Mouse (Mus musculus) CH12.LX (cell line): Measurements from ENCODE around the gene Txnrd1. TPM values are rescaled to one million over a fixed set of nuclear protein-coding genes. Genes with fewer than 3 reads are reported as not detected.

Source experiments
- DNase-seq: peaks from one replicate; pipeline ENCODE4 v3.0.0-alpha.2; 2013; ENCODE audit errors: extremely low read depth
- H3K27ac ChIP-seq: 2 replicates; pipeline ENCODE4 v1.5.1; 2012; ENCODE audit warnings: low read depth, mild to moderate bottlenecking, control low read depth, moderate library complexity; ENCODE audit not compliant: insufficient read depth
- H3K27me3 ChIP-seq: replicated peaks from 2 replicates; pipeline ENCODE3; 2012; ENCODE audit warnings: inconsistent platforms
- H3K36me3 ChIP-seq, 2 experiments: replicated peaks in 1 of 2; 2 replicates each; pipeline versions ENCODE3 to v1.6.1; 2012; ENCODE audit warnings: inconsistent platforms in 1 of 2, low read length in 1 of 2, mild to moderate bottlenecking in 1 of 2, mixed read lengths in 1 of 2, moderate library complexity in 1 of 2; ENCODE audit not compliant: control insufficient read depth in 1 of 2, insufficient read depth in 1 of 2
- H3K4me1 ChIP-seq, 2 experiments: 2 replicates each; pipeline ENCODE4 v1.6.1; 2012; ENCODE audit warnings: inconsistent platforms in 1 of 2, moderate library complexity in 1 of 2; ENCODE audit not compliant: insufficient read depth in 2 of 2, control insufficient read depth in 1 of 2
- H3K4me2 ChIP-seq: 2 replicates; pipeline ENCODE4 v1.6.1; 2012; ENCODE audit warnings: low read depth, mild to moderate bottlenecking, control low read depth; ENCODE audit not compliant: poor library complexity, insufficient read depth, severe bottlenecking
- H3K4me3 ChIP-seq, 3 experiments: fragments of 150-350 bp in 1 of 3; sonication (generic) in 1 of 3; replicated peaks in 1 of 3; 2 replicates each; pipeline versions ENCODE3 to v1.5.1; 2011 to 2012; ENCODE audit warnings: low read depth in 2 of 3, low read length in 2 of 3, mild to moderate bottlenecking in 2 of 3, moderate library complexity in 2 of 3, control low read depth in 1 of 3, improper control_type of control experiment in 1 of 3, inconsistent platforms in 1 of 3, mixed read lengths in 1 of 3; ENCODE audit not compliant: poor library complexity in 1 of 3
- H3K79me2 ChIP-seq: replicated peaks from 2 replicates; pipeline ENCODE4 v1.6.1; 2012; ENCODE audit warnings: mild to moderate bottlenecking, moderate library complexity; ENCODE audit not compliant: control insufficient read depth, poor library complexity, insufficient read depth, severe bottlenecking; ENCODE audit errors: extremely low read depth
- H3K9ac ChIP-seq: 2 replicates; pipeline ENCODE4 v1.6.1; 2012; ENCODE audit warnings: low read depth, mild to moderate bottlenecking, control low read depth, moderate library complexity; ENCODE audit not compliant: insufficient read depth
- H3K9me3 ChIP-seq: replicated peaks from 2 replicates; pipeline ENCODE3; 2012; ENCODE audit warnings: low read length, inconsistent platforms, mixed read lengths
- BHLHE40 ChIP-seq: IDR thresholded peaks from 2 replicates; pipeline ENCODE4 v1.6.1; 2011; ENCODE audit warnings: mild to moderate bottlenecking, low read depth, low read length, improper control_type of control experiment
- CHD1 ChIP-seq: IDR thresholded peaks from 2 replicates; pipeline ENCODE4 v1.6.1; 2012; ENCODE audit warnings: low read depth, low read length, improper control_type of control experiment, inconsistent platforms
- CHD2 ChIP-seq: IDR thresholded peaks from 2 replicates; pipeline ENCODE4 v1.6.1; 2011; ENCODE audit warnings: low read length, improper control_type of control experiment
- CTCF ChIP-seq, 2 experiments: IDR thresholded peaks in 1 of 2; conservative IDR thresholded peaks in 1 of 2; 2 replicates each; pipeline ENCODE4 v1.5.1; 2011 to 2012; ENCODE audit warnings: low read depth in 2 of 2, low read length in 2 of 2, improper control_type of control experiment in 1 of 2, inconsistent platforms in 1 of 2, mild to moderate bottlenecking in 1 of 2, moderate library complexity in 1 of 2
- E2F4 ChIP-seq: IDR thresholded peaks from 2 replicates; pipeline ENCODE4 v1.6.1; 2011; ENCODE audit warnings: low read depth, low read length, improper control_type of control experiment; ENCODE audit not compliant: insufficient replicate concordance
- ELF1 ChIP-seq: IDR thresholded peaks from 2 replicates; pipeline ENCODE4 v1.6.1; 2014; ENCODE audit warnings: low read depth, mild to moderate bottlenecking, inconsistent platforms, low read length, improper control_type of control experiment
- EP300 ChIP-seq: IDR thresholded peaks from 2 replicates; pipeline ENCODE4 v1.6.1; 2011; ENCODE audit warnings: low read length, improper control_type of control experiment
- GABPA ChIP-seq: IDR thresholded peaks from 2 replicates; pipeline ENCODE4 v1.6.1; 2012; ENCODE audit warnings: low read depth, low read length, improper control_type of control experiment, inconsistent platforms; ENCODE audit not compliant: insufficient replicate concordance
- HCFC1 ChIP-seq: IDR thresholded peaks from 2 replicates; pipeline ENCODE4 v1.6.1; 2012; ENCODE audit warnings: low read depth, mild to moderate bottlenecking, inconsistent platforms, low read length, improper control_type of control experiment
- JUND ChIP-seq: conservative IDR thresholded peaks from 2 replicates; pipeline ENCODE4 v1.6.1; 2011; ENCODE audit warnings: low read depth, low read length, improper control_type of control experiment
- KAT2A ChIP-seq: IDR thresholded peaks from 2 replicates; pipeline ENCODE4 v1.6.1; 2012; ENCODE audit warnings: low read length, improper control_type of control experiment, inconsistent platforms; ENCODE audit not compliant: insufficient replicate concordance
- MAFK ChIP-seq: IDR thresholded peaks from 2 replicates; pipeline ENCODE4 v1.6.1; 2011; ENCODE audit warnings: low read length, improper control_type of control experiment; ENCODE audit not compliant: insufficient replicate concordance
- MAX ChIP-seq: IDR thresholded peaks from 2 replicates; pipeline ENCODE4 v1.6.1; 2011; ENCODE audit warnings: low read length, improper control_type of control experiment
- MAZ ChIP-seq: IDR thresholded peaks from 2 replicates; pipeline ENCODE4 v1.6.1; 2012; ENCODE audit warnings: low read depth, mild to moderate bottlenecking, inconsistent platforms, low read length, improper control_type of control experiment, moderate library complexity
- MEF2A ChIP-seq: IDR thresholded peaks from 2 replicates; pipeline ENCODE4 v1.6.1; 2014; ENCODE audit warnings: low read depth, mild to moderate bottlenecking, inconsistent platforms, low read length, improper control_type of control experiment, borderline replicate concordance
- MXI1 ChIP-seq: IDR thresholded peaks from 2 replicates; pipeline ENCODE4 v1.6.1; 2011; ENCODE audit warnings: mild to moderate bottlenecking, low read depth, low read length, improper control_type of control experiment
- MYC ChIP-seq: IDR thresholded peaks from 2 replicates; pipeline ENCODE4 v1.6.1; 2011; ENCODE audit warnings: low read depth, mild to moderate bottlenecking, improper control_type of control experiment, low read length
- NRF1 ChIP-seq: IDR thresholded peaks from 2 replicates; pipeline ENCODE4 v1.6.1; 2014; ENCODE audit warnings: low read depth, mild to moderate bottlenecking, inconsistent platforms, low read length, improper control_type of control experiment, moderate library complexity
- PAX5 ChIP-seq: IDR thresholded peaks from 2 replicates; pipeline ENCODE4 v1.6.1; 2012; ENCODE audit warnings: low read length, inconsistent platforms, mixed read lengths
- POLR2A ChIP-seq: IDR thresholded peaks from 2 replicates; pipeline ENCODE4 v1.6.1; 2011; ENCODE audit warnings: low read depth, mild to moderate bottlenecking, improper control_type of control experiment, low read length
- POLR2AphosphoS2 ChIP-seq: IDR thresholded peaks from 2 replicates; pipeline ENCODE4 v1.6.1; 2011; ENCODE audit warnings: low read depth, low read length, improper control_type of control experiment
- RAD21 ChIP-seq: IDR thresholded peaks from 2 replicates; pipeline ENCODE4 v1.6.1; 2011; ENCODE audit warnings: low read depth, mild to moderate bottlenecking, low read length, improper control_type of control experiment, moderate library complexity
- RCOR1 ChIP-seq: conservative IDR thresholded peaks from 2 replicates; pipeline ENCODE4 v1.6.1; 2012; ENCODE audit warnings: low read depth, mild to moderate bottlenecking, inconsistent platforms, low read length, improper control_type of control experiment
- SIN3A ChIP-seq: IDR thresholded peaks from 2 replicates; pipeline ENCODE4 v1.6.1; 2012; ENCODE audit warnings: low read length, improper control_type of control experiment, inconsistent platforms
- SMC3 ChIP-seq: IDR thresholded peaks from 2 replicates; pipeline ENCODE4 v1.6.1; 2011; ENCODE audit warnings: low read depth, low read length, improper control_type of control experiment
- TBP ChIP-seq: conservative IDR thresholded peaks from 2 replicates; pipeline ENCODE4 v1.6.1; 2011; ENCODE audit warnings: low read depth, low read length, improper control_type of control experiment
- USF1 ChIP-seq: IDR thresholded peaks from 2 replicates; pipeline ENCODE4 v1.6.1; 2014; ENCODE audit warnings: low read depth, mild to moderate bottlenecking, inconsistent platforms, low read length, improper control_type of control experiment
- ZC3H11A ChIP-seq: IDR thresholded peaks from 2 replicates; pipeline ENCODE4 v1.6.1; 2012; ENCODE audit warnings: low read depth, mild to moderate bottlenecking, inconsistent platforms, low read length, improper control_type of control experiment
- ZKSCAN1 ChIP-seq: IDR thresholded peaks from 2 replicates; pipeline ENCODE4 v1.6.1; 2012; ENCODE audit warnings: low read depth, inconsistent platforms, low read length, improper control_type of control experiment, borderline replicate concordance
- ZMIZ1 ChIP-seq: IDR thresholded peaks from 2 replicates; pipeline ENCODE4 v1.6.1; 2012; ENCODE audit warnings: low read depth, mild to moderate bottlenecking, inconsistent platforms, low read length, improper control_type of control experiment
- ZNF384 ChIP-seq: IDR thresholded peaks from 2 replicates; pipeline ENCODE4 v1.6.1; 2012; ENCODE audit warnings: low read depth, low read length, improper control_type of control experiment, inconsistent platforms
- dilution Hi-C: fragments of 300-500 bp; cut with MboI; formaldehyde crosslinking; loops from 2 replicates; pipeline ENCODE4 v1.14.3; 2020; ENCODE audit warnings: low sequenced_read_pairs; ENCODE audit not compliant: extremely low pct_unique_long_range_greater_than_20kb, extremely low pct_ligation_motif_present
- in situ Hi-C: fragments of 300-500 bp; cut with MboI; formaldehyde crosslinking; loops from 3 replicates; pipeline ENCODE4 v1.14.3; 2019; ENCODE audit warnings: low sequenced_read_pairs, low pct_ligation_motif_present, low pct_unique_long_range_greater_than_20kb, mixed read lengths
- polyA plus RNA-seq: library from polyadenylated mRNA; unstranded; fragments of >175 nt; gene quantifications from 2 replicates; pipeline ENCODE4 v1.2.1, GENCODE M21; 2012; ENCODE audit warnings: low read depth; ENCODE audit not compliant: insufficient read length
- total RNA-seq, 2 experiments: library from RNA; depleted of rRNA; stranded (reverse); fragments of 300-350 nt in 1 of 2; fragments of >200 nt in 1 of 2; gene quantifications; 2 replicates each; pipeline ENCODE4 v1.2.3; 2012 to 2014

The Txnrd1 gene
- total and polyA plus RNA-seq, 3 experiments: 92.1 to 254 (median 133) TPM

- Histone ChIP-seq H3K4me3 (peak overlapping the region; percentile 4 to 29 (median 23)), H3K9ac (peak overlapping the region; percentile 3; the same call in 1 of the 2 replicates), H3K79me2 (no peaks in the 10 kb centered on the region), H3K4me1 (peaks cover 24 to 48% of the 10 kb centered on the region in 2 experiments), H3K27ac (no peak overlapping the region), H3K9me3 (peaks cover 4% of the 10 kb centered on the region)
- DNase-seq: peak; percentile 64
- dilution Hi-C loops: no loop called here
- in situ Hi-C loops: loop anchor here (5.0 to 25.0 kb wide), 2 partner anchors 107 to 417 kb away; no protein-coding TSS in a partner anchor
- TF ChIP-seq CTCF (conservative IDR thresholded peaks at IDR 0.05 in 1 of 2, IDR thresholded peaks at IDR 0.05 in 1 of 2; ENCODE audit: low read depth in 2 of 2, low read length in 2 of 2) (peak in 1 of 2 experiments; percentile 79; a peak in 2 of 4 replicates), SMC3 (peak; percentile 79), RAD21 (peak; percentile 83), CHD2 (no peak), SIN3A (no peak), PAX5 (no peak), MAX (no peak), ZC3H11A (peak; percentile 36), MXI1 (no peak), JUND (no peak; the same call in 1 of the 2 replicates), BHLHE40 (peak; percentile 39), MEF2A (0 out of 2 replicates have a peak, but pooled peaks have one; percentile 19), EP300 (no peak), ZKSCAN1 (no peak), RCOR1 (no peak), ZMIZ1 (no peak), NRF1 (no peak), E2F4 (no peak), POLR2AphosphoS2 (no peak), GABPA (no peak), MYC (0 out of 2 replicates have a peak, but pooled peaks have one; percentile 32), HCFC1 (no peak), KAT2A (no peak), CHD1 (no peak), TBP (0 out of 2 replicates have a peak, but pooled peaks have one; percentile 10), ELF1 (no peak), MAZ (no peak; the same call in 1 of the 2 replicates), ZNF384 (no peak), USF1 (no peak), POLR2A (peak; percentile 24; the same call in 1 of the 2 replicates), MAFK (no peak)
- TF ChIP-seq, all 38 proteins: peak for 9
- H3K27me3 ChIP-seq: no peaks in the 10 kb centered on the region
- H3K36me3 ChIP-seq: no peaks in the 10 kb centered on the region
- H3K4me2 ChIP-seq: peak overlapping the region; percentile 67
Observed at GRCm38 (mm10) chr10:82795071-82795731, 38.5 kb upstream of the Txnrd1 start.
